Mouse (Mus musculus) kidney, postnatal 10 days (tissue): ENCODE results near the gene Cuedc1.
A peak's percentile ranks its signal among the peaks of the same experiment; 100 is the strongest.

Source experiments
- DNase-seq: peaks from one replicate; pipeline ENCODE4 v3.0.0; 2021; ENCODE audit warnings: mixed read lengths

Cuedc1 gene

DNA sequence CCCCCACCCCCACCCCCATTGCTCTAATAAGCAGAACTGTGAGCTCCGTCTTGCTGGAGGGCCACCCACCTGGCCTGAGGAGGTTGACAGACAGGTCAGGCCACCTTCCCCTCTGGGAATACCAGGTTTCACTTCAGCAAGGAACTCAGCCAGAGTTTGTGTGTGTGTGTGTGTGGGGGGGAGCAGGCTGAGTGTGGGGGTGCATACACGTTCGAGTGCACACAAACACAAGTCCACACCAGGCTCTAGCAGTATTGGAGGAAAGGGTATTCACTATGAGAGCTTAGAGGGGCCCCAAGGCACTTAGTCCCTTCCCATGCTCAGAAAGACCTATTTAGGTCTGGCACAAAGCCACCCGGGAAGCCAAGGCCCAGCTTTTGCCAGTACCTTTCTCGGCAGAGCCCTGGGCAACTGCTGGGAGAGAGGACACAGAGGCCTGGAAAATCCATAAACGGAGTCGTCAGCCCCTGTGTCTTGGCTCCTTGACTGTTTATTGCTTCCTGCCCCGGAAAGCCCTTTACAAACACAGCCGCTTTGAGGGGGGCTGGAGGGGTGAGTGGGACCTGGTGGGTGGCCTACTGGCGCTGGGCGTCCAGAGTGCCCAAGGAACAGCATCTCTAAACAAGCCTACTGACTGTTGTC lies 50.9 kb downstream of the Cuedc1 start:
- DNase-seq = peak; percentile 69

DNA sequence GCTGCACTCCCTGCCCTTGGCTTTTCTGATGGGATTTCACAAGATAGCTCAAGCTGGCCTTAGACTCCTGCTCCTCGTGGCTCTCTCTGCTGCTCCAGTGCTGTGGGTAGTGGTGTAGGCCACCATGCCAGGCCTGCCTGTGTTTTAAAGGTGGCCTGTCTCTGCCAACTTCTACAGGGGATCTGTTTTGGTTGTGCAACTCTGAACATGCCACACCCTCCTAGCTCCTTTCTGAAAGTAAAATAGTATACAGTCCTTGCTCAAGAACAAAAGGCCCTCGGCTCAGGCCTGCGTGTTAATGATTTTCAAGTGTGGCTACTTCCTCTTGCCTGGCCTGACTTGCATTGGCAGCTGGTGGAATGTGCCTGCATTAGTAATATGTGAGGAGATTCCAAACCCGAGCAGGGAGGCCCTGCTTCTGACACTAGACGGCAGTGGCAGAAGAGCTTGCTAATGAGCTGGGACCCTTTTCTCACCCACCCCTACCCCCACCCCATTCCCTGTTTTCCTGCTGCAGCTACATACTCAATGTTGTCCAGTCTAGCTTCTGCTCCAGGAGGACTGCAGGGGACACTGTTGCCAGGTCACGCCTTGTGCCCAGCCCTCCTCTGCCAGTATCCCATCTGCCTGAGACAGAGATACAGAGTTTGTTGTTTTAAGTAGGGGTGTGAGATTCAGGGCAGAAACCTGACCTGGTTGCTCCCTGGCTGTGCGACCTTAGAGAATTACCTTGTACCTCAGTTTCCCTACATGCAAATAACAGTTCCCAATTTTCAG lies 53.7 kb downstream of the Cuedc1 start:
- DNase-seq = peak; percentile 73

DNA sequence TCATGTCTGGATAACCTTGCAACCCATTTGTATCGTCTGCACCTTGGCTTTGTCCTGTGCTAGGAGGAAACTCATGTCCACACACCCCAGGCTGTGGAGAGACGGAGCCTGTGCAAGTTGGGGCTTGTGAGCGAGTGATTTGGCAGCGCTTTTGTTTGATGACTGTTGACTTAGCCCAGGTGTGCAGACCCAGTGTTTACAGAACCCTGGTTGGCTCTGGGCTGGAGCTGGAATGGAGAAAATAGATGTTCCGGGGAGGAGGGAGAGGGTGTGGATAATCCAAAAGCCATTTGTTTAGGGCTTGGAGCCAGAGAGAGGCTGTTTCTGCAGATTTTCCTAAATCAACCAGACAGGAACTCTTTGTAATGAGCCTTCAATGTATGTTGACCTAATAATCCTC lies 56.0 kb downstream of the Cuedc1 start:
- DNase-seq = no peak

DNA sequence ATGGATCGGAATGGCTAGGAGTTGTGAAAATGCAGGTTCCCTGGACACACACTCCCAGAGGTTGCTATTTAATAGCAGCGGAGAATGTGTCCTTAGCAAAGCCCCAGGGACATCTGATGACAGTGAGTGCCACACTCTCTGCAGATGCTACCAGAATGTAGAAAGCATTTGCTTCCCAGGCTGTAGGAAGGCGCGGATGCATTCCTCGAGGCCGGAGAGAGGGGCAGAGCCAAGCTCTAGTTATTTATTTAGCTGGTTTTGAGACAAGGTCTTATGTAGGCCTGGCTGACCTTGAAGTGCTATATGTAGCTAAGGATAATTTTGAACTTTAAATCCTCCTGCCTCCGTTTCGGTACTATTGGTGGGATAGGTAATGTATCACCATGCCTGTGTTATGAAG lies 56.6 kb downstream of the Cuedc1 start:
- no peak for DNase-seq

DNA sequence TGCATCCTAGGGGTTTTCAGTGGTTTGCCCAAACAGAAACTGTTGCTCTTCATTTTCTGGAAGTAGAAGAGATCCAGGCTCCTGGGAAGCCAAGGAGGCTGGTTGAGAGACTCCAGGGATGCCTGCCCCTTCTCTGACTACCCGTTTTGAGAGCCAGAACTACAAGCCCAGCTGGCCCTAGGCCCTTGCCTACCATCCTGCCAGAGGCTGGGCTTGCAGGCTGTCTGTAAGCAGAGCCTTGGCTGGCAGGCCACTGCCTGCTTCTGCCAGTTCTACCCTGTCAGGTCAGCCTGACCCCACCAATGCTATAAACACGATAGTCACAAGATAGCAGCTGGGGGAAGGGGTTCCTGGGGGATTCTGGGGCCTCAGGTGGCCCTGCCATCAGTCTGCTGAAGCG lies 57.6 kb downstream of the Cuedc1 start:
- no peak for DNase-seq

DNA sequence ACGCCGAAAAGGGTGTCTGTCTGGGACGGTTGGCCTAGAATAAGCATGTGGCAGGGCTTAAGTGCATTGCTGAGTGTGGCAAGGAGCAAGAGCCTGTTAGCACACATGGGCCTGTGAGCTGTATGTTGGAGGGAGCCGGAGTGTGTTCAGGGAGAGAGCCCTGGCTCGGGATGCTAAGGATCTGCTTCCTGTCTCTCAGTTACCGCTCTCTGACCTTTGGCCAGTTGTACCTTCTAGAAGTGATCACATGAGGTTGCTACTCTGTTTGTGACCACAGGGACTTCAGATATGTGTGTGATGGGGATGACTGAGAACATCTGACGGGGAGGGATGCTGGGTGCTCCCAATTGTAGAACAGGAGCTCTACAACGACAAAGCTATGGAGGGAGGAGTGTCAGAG lies 58.1 kb downstream of the Cuedc1 start:
- DNase-seq = no peak

DNA sequence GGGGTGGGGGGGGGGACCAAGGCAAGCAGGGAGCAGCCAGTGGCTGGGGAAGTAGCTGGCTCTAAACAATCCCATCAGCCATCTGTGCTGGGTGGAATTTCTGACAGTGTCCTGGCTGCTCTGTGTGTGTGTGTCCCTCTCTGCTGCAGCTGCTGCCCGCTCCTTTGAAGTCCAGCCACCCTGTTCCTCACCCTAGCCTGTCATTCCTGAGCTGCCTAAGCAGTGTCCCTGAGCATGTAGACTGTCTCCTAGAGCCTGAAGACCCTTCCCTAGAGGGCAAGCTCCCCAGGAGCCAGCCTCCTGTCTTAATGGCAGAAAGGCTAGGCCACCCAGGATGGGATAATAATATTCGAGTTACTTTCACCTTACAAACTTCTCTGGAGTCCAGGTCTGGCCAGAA lies 58.5 kb downstream of the Cuedc1 start:
- DNase-seq = no peak

DNA sequence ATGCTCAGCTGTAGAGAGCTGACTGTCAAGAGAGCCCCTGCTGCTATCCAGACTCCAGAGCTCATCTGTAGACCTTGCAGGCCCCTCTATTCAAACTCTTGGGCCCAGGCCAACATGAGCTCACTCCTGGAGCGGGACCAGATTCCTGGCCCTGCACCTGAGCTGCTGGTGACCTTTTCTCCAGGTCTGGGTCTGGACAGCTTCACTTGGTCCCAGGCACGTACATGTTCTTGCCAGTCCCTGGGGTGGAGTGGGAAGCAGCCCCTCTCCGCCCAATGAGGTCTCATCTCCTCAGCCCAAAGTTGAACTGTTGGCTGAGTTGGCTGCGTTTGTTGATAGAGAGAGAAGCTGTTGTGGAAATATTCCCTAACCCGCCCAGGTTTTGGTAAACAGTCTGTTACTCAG lies 61.0 kb downstream of the Cuedc1 start:
- no peak for DNase-seq

DNA sequence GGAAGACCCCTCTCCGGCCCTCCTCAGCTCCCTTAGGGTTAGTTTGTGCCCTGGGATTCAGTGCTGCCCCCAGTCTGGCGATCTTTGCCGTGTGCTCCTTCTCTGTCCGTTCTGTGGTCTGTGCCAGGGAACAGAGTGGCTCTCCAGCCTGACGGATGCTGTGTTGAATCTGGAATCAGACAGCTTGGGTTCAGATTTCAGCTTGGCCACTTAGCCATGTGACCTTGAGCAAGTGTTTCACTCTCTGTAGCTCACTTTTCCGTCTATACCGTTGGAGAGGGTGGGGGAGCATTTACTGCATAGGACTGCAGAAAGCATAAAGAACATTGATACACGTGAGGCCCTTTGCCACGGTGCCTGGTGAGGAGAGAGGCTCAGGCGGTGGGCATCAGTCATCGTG lies 61.5 kb downstream of the Cuedc1 start:
- DNase-seq = no peak

DNA sequence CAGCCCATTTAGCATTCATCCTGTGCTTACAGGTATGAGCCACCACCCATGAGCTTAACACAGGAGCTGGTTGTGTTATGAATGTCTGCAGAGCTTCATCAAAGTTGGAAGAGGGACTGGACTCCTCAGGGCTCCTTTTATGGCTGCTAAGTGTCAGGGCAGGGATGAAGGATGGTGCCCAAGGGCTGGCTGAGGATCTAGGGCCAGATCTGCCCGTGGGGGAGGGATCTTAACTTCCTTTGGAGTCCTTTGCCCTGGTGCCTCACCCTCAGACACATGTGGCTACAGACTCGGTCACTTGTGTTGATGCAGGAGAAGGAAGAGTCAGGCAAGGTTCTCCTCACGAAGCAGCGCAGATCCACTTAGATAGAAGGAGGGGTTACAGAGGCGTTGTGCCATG lies 62.5 kb downstream of the Cuedc1 start:
- no peak for DNase-seq

DNA sequence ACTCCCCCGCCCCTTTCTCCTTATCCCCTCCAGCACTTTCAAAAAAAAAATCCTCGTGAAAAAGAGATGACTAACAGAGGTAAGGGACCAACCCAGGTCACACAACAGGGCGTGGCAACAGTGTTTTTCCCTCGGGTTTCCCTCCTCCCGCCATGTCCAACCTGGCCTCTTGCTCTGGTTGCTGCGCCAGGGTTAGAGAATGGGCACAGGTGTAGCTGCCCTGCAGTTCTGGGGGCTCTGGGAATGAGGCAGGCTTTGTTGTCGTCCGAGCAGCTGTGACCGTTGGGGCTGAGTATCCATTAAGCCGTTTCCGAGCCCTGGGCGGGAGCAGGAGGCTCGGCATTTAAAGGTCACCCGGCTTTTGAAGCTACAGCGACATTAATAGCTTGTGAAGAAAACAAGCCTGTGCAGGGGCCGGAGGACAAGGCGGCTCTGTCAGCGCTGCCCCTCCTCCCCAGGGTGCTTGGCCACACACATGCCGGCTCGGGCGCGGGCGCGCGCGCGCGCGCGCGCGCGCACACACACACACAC lies 63.3 kb downstream of the Cuedc1 start:
- DNase-seq = peak; percentile 89

DNA sequence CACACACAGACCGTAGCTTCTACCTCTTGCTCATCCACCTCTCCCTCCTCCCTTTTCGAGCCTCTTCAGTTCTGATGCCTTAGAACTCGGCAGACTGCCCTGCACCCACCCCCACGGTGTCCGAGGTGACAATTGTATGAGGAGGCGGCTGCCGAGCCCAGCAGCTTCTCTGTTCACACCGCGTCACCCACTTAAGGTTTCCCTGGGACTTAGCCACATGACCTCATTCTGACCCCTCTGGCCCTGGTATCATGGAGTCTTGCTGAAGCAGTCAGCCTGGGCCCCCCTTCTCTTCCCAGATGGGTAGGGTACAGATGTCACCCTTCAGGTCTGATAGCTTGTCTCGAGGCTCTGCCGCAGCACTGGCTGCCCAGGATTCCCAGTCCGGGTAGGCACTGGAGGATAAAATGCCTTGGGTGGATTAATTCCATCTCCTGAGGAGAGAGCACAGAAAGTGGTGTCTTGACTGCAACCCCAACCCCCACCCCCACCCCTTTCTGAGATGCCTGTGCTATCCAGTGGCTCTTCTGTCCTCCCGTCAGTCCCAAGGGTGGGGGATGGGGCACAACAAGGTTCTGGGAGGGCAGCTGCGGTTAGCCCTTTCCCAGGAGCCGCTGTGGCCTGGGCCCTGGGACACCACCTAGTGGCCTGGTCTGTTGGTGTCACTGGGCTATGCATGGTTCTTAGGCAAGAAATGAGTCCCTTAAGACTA lies 63.9 kb downstream of the Cuedc1 start:
- DNase-seq = peak; percentile 96

DNA sequence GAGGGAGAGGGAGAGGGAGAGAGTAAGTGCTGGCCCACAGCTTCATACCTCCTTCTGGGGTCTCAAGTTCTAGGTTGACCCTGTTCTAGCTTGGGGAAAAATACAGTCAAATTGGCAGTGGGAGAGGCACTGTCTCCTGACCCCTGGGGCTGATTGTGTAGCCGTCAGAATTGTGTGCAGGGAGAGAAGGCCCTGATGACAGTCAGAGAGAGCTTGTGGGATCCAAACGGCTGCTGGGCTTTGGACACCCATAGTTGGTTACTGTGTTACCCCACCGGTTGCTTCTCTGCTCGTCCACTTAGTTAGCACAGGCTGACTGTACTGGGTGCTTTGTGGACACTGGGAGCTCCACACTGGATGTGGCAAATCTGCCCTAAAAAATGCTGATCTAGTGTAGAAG lies 64.9 kb downstream of the Cuedc1 start:
- DNase-seq = no peak

DNA sequence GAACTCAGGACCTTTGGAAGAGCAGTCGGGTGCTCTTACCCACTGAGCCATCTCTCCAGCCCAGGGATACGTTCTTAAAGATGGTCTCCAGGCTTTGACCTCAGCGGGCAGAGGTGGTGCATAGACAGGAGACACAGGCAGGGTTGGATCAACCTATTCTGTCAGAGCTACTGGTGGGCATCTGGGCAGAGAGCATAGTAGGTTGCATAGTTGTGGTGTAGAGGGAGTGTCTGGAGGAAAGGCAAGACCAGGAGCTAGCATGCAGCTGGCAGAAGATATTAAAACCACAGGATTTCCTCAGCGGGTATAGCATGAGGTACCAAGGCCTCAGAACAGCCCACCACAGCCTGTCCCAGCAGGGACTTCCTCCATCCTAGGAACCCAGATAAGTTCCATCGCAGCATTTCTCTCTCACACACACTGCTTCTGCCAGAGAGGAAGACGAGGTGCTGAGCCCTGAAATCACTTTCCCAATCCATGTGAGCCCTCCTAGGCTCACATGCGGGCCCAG lies 66.4 kb downstream of the Cuedc1 start:
- no peak for DNase-seq

DNA sequence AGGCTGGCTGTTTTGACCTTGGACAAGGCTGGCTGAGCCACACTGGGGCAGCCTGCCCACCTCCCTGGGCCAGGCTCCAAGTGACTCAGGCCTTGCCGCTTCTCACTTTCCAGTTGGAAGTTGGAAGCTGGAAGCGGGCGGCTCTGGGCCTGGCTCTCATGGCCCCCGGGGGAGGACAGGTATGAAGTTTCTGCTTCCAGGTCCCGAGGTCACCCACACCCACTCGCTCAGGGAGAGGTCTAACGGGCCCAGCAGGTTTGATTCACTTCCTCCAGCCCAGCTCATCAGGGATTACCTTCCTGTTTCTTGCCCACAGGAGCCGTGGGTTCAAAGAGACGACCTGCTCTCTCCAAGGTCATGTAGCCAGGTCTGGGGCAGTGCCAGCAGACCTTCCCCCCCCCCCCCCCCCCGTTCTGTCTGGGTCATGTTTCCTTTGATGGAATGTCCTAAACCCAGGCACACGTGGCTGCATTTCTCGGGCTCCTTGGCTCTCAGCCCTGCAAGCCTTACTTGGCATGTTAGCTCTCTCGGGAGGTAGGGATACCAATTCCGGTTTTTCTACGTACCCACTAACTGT lies 67.0 kb downstream of the Cuedc1 start:
- DNase-seq = peak; percentile 84

DNA sequence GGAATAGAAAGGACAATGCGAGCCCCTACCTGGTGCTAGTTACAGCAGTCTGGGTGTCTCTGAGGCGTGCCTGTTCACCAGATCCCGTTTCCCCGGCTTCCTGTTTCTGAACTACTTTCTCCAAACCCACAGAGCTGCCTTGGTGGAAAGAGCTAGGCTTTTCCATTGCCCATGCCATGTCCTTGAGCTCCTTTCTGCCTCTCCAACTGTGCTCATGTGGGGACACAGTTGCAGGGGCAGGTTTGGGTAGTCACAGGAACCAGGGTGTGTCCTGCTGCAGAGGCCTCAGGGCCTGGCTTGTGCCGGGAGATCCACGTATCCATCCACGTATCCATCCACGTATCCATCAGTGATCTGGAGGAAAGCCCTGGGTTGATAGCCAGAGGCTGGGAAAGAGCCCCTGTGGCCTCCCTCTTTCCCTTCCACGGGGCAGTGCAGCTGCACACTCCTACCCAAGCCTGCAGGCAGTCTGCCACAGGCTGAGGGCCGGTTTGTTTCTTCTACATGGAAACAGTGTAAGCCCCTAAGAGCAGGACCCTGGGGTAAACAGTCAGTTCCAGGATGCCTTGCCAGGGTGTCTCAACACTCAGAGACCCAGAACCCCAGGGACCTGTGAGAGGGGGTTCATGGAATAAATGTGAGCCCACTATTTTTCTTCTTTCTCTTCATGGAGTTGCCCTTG lies 68.0 kb downstream of the Cuedc1 start:
- no peak for DNase-seq

DNA sequence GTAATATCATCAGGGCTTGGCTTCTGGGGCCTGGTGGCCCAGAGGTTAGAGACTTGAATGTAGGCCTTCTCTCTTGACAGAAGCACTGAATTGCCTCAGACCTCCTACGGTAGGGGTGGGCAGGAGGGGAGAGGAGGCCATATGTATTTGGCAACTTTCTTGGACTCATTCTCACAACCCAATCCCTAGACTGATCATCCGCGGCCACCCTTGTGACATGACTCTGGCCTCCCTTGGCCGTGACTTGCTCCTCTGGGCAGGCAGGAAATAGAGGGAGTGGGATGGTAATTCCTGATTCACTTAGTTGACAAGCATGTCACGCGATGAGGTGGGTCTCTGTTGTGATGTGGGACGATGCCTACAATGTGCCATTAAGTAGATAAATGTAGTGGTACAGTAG lies 68.6 kb downstream of the Cuedc1 start:
- no peak for DNase-seq

DNA sequence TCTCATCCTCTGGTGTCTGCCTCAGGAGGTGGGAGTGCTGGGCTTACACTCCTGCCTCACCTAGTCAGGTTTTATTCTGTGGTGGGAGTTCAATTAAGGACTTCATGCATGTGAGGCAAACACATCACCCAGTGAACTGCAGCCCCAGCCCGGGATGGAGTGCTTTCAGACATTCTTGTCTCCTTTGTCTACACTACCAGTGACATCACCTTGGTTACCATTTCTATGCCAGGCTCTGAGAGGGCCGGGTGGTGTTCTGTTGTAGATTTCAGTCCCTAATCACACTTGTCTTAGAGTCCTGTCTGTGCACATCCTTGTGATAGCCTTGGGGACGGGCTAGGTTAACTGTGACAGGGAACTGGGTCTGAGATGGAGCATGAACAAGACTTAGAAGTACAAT lies 70.8 kb downstream of the Cuedc1 start:
- DNase-seq = no peak

DNA sequence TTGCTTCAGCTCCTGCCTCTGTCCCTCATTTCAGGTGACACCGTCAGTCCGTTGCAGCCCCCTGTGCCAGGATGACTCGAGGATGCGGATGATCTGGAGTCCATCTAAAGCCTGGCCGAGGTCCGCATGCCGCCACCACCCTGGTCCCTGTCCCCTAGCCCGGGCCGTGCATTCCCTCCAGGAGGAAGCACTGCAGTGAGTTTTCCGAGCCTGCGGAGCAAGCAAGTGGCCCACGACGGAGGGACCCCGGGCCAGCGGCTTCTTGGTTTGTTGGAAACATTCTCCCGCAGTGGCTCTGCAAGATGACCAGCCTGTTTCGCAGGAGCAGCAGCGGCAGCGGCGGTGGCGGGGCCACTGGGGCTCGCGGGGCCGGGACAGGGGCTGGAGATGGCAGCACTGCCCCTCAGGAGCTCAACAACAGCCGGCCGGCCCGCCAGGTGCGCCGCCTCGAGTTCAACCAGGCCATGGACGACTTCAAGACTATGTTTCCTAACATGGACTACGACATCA lies 71.7 kb downstream of the Cuedc1 start:
- no peak for DNase-seq

DNA sequence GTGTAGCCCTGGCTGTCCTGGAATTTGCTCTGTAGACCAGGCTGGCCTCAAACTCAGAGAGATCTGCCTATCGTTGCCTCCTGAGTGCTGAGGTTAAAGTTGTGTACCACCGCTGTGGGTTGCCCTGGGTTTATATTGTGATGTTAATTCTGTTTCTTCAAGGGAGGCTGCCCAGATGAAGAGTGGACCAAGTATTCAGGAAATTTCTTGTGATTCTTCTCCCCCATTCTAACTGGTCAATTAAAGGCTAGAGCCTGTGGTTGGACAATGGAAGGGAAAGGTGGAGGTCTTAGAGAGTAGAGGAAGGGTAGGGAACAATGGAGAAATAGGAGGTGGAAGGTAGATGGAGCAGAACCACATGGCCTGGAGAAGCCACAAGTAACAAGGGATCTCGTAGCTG lies 72.7 kb downstream of the Cuedc1 start:
- DNase-seq = no peak

DNA sequence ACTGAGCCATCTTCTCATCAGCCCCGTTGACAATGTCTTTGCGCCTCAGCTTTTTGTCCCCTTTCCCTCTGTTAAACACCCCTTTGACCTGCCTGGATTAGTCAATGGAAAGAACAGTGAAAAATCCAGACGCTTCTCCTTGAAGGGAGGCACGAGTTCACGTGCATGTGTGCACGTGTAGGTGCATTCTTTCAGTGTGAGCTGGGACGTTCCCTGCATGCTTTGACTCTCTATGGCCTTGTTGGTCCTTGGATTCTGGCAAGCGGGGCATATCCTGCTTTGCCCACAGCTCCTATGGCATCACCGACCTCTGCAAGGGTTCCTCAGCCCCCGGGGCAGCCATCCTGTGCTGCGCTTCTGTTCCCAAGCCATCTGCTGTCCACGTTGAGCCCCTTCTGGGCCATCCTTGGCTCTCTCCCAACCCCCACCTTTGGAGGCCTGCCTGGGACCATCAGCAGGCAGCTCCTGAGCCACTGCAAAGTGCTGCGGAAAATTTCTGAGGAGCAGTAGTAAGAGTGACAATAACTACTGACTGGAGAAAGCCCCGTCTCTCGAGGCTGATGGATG lies 74.1 kb downstream of the Cuedc1 start:
- no peak for DNase-seq
